Mouse (Mus musculus): ENCODE measurements around the gene Fam129b.

The Fam129b gene

DNA sequence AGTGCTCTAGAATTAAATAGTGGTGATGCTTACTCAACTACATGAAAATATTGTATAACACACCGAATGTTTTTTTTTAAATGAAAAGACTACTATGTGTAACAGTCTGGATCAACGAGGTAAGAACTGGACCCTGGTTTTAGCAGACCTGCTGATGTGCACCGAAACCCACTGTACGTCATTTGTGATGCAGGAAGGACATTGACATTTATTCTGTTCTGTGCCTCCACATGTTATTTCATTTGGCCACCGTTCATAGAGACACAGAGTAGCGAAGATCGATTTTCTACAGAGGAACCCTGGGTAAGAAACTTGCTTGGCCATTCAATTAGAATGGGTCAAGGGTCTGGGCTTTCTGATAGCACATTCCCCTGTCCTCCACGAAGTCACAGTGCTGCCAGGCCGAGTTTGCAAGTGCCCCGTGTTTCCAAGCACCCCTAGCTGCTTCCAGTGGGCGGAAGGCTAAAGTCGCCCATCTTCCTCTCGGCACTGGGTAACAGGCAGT, 90.3 kb downstream of the Fam129b start:
- DNase-seq (ENCODE audit: low spot score): no peak

DNA sequence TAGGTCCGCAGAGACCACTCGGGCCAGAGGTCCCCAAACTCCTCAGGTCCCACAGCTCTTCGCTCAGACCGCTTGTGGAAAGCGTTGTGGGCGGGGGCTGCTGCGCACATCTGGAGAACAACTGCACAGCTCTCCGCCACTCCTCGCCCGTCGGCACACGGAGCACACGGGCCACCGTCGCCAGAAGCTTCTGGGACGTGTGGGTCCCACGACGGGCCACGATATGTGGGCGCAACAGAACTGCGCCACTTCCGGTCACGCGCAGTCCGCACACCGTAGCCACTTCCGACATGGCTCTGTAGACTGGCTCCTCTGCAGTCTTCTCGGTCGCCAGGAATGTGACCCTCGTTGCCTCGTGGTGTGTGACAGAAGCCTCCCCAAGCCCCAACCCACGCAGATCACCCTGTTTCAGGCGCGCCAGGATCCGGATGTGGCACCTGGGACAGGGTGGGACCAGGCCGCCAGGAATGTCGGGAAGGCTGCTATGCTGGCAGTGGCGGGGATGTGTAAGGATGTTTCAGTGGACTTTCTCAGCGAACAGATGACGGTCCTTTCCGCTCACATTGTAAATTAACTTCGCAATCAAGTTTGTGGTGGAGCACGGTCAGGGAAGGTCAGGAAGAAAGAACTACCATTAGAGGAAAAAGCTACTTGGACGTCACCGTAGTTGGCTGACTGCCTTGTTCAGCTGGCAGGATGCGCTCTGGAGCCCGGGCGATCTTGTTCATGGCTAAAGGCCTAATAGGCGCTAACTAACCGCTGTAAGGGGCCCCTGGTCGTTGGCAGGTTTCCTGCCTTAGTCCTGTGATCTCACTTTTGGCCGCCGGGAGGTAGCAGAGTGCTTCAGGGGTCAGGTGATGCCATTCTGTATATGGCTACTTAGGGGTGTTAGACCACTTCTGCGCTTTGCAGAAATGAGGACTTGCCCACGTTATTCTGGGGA, 91.0 kb downstream of the Fam129b start:
- peak; percentile 89 for DNase-seq (ENCODE audit: low spot score)

- DNase-seq (ENCODE audit: low spot score): no peak
Measured at GRCm38 (mm10) chr2:32968024-32968614, 92.2 kb downstream of the Fam129b start.

DNA sequence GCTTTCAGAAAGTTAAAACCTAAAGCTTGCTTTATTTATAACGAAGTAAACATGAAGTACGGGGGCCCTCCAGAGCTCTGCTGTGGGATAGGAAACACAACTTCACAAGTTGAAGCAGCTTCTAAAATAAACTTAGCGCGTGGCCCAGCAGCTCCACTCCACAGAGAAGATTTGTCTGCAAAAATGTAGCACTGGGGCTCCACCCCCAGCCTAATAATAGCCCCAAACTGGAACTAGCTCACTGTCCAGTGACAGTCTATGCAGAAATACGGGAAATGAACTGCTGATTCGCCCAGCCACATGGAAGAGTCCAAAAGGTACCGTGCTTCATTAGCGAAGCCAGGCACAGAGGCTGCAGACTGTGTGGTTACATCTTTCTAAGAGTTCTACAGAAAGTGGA, 93.4 kb downstream of the Fam129b start:
- DNase-seq (ENCODE audit: low spot score): no peak

GRCm38 (mm10) chr2:32971235-32971634, 95.3 kb downstream of the Fam129b start:
- no peak for DNase-seq (ENCODE audit: low spot score)

DNA sequence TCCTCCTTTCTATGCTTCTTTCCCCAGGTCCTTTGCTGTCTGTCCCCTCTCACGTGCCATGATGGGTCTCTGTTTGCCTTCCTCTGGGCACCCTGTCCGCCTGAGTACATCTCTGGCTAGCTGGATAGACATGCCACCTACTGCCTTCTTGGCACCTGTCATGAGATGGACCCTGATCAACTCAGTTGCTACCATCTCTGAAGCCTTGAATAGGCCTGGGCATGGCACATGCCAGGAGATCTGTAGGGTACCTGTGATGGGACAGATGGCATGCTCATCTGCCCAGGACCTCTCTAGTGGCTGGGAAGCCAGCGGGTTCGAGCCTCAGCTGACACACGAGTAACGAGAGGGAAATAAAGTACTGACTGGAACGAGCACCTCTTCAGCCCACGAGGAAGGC, 98.3 kb downstream of the Fam129b start:
- no peak for DNase-seq (ENCODE audit: low spot score)
